Mouse (Mus musculus) spleen, adult 12 weeks (tissue): ENCODE data around the gene Znrd1.

ENCODE experiments used
- DNase-seq: peaks from one replicate; pipeline ENCODE4 v3.0.0; 2022; ENCODE audit warnings: low spot score

Gene Znrd1

DNA sequence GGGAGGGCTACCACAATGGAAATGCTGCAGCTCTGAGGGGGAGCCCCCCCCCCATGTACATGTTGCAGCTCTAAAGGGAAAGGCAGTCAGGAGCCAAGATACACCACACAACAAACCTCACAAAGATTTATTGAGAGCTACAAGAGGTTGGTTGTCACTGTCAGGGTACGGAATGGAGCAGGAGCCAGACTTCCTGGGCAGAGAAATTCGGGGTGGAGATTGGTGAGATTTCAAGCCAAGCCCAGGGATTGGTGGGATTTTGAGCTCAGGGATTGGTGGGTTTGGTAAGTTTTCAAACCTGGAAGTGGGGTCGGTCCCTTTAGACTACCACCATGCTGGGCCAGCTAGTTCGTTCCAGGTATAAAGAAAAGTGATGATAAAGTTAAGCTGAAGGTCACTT lies 34.9 kb downstream of the Znrd1 start:
- DNase-seq: no peak

DNA sequence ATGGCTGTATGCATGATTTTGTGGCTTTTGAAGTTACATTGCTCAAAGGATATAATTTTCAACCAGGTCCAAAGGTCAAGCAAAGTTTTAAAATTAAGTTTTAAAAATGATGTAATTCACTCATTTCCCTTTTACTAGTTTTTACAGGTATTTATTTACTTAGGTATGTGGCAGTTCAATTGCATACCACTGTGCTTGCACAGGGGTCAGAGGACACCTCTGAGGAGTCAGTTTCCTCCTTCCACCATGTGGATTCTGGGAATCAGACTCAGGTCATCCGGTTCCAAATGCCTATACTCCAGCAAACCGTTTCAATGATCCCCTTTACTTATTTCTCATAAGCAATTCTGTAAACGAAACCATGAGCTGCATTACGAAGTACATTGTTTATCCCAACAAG lies 35.6 kb downstream of the Znrd1 start:
- no peak for DNase-seq

DNA sequence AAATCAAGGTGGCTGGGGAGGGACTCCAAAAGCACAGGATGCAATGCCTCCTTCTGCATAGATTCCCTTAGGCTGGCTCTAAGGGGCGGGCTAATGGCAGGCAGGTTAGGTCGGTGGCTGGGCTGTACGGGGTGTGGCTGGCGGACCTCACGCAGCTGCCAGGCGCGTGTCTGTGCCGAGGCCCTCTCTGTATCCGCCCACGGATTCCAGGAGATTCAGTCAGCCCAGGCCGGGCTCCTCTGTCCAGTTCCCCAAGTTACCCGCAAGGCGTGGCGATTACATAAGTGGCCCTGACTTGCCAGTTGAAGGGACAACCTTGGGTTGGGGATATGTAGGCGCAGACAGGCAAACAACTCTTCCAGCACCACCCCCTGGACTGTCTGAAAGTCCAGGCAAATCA lies 38.1 kb downstream of the Znrd1 start:
- no peak for DNase-seq

DNA sequence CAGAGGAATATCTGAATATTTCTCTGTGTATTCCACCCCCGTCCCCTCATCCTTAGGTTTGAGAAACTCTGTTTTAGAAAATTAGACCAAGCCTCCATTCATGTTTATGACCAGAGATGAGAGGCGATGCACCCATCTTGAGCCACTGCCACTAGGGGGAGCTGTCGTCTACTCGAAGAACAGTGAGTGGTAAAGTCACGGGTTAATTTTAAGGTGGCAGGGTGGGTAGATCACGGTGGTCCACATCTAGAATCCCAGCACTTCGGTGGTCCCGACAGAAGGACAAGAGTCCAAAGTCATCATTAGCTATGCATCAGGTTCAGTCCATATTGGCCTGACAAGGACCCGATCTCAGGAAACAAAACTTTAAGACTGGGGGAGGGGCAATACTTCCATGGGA lies 43.3 kb downstream of the Znrd1 start:
- DNase-seq: peak; percentile 6

DNA sequence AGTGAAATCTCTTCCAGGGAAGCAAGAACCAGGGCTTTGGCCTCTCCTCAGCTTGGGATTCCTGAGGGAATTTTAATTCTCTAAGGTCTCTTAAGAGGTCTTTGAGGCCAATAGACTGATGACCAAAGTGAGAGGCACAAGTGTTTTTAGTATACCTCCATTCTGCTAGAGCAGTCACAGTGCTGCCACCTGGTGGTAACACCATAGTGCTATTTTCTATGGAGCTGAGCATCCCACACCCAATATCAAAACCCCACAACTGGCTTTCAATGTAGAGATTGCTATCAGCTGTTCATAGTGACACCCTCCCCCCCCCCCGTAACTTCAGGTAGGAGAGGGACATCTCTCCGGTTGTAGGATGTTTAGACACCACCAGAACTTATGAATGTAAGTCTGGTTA lies 44.3 kb downstream of the Znrd1 start:
- peak; percentile 45 for DNase-seq

DNA sequence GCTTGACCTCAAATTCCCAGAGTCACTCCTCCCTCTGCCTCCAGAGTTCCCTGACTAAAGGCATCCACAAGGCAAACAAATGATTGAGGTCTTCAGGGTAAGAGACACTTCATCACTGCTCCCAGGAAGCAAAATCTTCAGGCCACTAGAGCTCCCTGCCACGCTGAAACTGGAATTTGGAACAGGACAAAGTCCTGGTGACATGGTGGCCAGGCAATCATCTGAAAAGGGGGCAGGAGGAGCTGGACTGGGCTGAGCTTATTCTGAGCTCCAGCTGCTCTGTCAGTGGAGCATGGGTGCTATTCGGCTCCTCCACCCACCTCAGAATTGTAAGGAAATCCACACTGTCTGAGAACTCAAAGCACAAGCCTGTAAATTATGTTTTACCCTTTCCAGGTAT lies 46.3 kb downstream of the Znrd1 start:
- DNase-seq: no peak

DNA sequence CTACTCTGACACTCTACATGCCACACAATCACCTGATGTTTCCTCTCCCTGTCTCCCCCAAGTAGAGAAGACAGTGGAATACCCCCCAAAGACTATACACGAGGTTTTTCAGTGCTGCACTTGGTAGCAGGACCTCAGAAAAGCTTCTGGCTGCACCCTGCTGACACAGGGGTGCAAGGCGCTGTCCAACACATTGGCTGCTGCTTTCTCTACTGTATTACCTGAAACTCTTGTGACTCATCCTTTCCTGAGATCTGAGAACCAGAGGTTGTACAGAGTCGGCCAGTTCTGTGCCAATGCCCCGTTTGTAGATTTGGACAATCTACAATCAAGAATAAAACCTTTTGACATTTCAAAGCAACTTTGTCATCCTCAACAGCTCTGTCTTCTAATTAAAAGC lies 48.6 kb downstream of the Znrd1 start:
- DNase-seq: no peak

DNA sequence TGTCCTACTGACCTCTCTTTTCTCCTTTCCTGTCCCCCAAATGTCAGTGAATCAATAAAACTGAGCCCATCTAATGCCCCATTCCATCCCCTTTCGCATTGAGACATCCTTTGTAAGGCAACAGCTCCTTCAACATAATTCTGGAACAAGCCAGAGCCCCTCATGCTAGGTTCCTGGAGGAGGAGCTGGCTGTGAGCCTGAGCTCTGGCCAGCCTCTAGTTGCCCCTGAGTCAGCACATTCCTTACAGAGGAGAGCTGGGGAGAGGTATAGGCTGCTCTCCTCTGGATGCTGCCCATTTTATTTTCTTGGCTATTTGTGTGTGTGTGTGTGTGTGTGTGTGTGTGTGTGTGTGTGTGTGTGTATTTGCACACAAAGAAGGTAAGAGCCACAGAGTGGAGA lies 50.1 kb downstream of the Znrd1 start:
- DNase-seq: no peak
